Mouse (Mus musculus): ENCODE data around the gene Snx8. TPM values are rescaled to one million over a fixed set of nuclear protein-coding genes. Genes with fewer than 3 reads are reported as not detected.

The Snx8 gene
- polyA plus RNA-seq, 1 experiment: 77.5 TPM

GRCm38 (mm10) chr5:140331615-140332512 lies 57.2 kb downstream of the Snx8 start, which contains the start of gene Mrm2:
Mrm2 (minus strand) TSS chr5:140331898.
- under 1% methylated on average over 39 of the region's 39 CpGs for WGBS
- Histone ChIP-seq H3K27me3 (replicated peaks; ENCODE audit: control insufficient read depth, insufficient read depth, low read length) (no peaks in the 10 kb centered on the region), H3K36me3 (ENCODE audit: control insufficient read depth, insufficient read depth, low read length) (no peaks in the 10 kb centered on the region), H3K4me1 (ENCODE audit: control insufficient read depth, insufficient read depth, low read length) (peaks cover 11% of the 10 kb centered on the region; the same call in 1 of the 2 replicates), H3K4me3 (ENCODE audit: insufficient read depth, low read depth, low read length) (peak within 1 kb of the TSS; percentile 94), H3K27ac (ENCODE audit: insufficient read depth, low read depth, low read length) (peak within 1 kb of the TSS; percentile 59)
- peak; percentile 88 for DNase-seq
- TF ChIP-seq POLR2A (IDR thresholded peaks at IDR 0.05; ENCODE audit: low read depth, low read length) (peak; percentile 18), CTCF (conservative IDR thresholded peaks at IDR 0.05; ENCODE audit: insufficient read depth, insufficient read length, low read depth, low read length) (peak; percentile 86)

GRCm38 (mm10) chr5:140324058-140324457 lies 65.0 kb downstream of the Snx8 start:
- Histone ChIP-seq H3K4me3 (ENCODE audit: insufficient read depth, low read depth, low read length) (no peak overlapping the region), H3K36me3 (ENCODE audit: control insufficient read depth, insufficient read depth, low read length) (no peaks in the 10 kb centered on the region), H3K4me1 (ENCODE audit: control insufficient read depth, insufficient read depth, low read length) (no peaks in the 10 kb centered on the region; the same call in 1 of the 2 replicates), H3K27me3 (replicated peaks; ENCODE audit: control insufficient read depth, insufficient read depth, low read length) (no peaks in the 10 kb centered on the region), H3K27ac (ENCODE audit: insufficient read depth, low read depth, low read length) (no peak overlapping the region)
- DNase-seq: no peak
- 90% methylated on average over 5 of the region's 5 CpGs for WGBS
- TF ChIP-seq CTCF (conservative IDR thresholded peaks at IDR 0.05; ENCODE audit: insufficient read depth, insufficient read length, low read depth, low read length): no peak

- DNase-seq: no peak
- Histone ChIP-seq H3K4me3 (ENCODE audit: insufficient read depth, low read depth, low read length) (peak overlapping the region; percentile 93), H3K4me1 (ENCODE audit: control insufficient read depth, insufficient read depth, low read length) (no peaks in the 10 kb centered on the region; the same call in 1 of the 2 replicates), H3K27ac (ENCODE audit: insufficient read depth, low read depth, low read length) (peak overlapping the region; percentile 74), H3K27me3 (replicated peaks; ENCODE audit: control insufficient read depth, insufficient read depth, low read length) (no peaks in the 10 kb centered on the region), H3K36me3 (ENCODE audit: control insufficient read depth, insufficient read depth, low read length) (no peaks in the 10 kb centered on the region)
- WGBS: under 1% methylated on average over 17 of the region's 17 CpGs
- TF ChIP-seq POLR2A (IDR thresholded peaks at IDR 0.05; ENCODE audit: low read depth, low read length): no peak
- TF ChIP-seq CTCF (conservative IDR thresholded peaks at IDR 0.05; ENCODE audit: insufficient read depth, insufficient read length, low read depth, low read length): peak; percentile 33; the same call in 1 of the 2 replicates
These were observed 67.1 kb downstream of the Snx8 start for GRCm38 (mm10) chr5:140321756-140322575.

- Histone ChIP-seq H3K27ac (ENCODE audit: insufficient read depth, low read depth, low read length) (peak within 1 kb of the TSS; percentile 74), H3K27me3 (replicated peaks; ENCODE audit: control insufficient read depth, insufficient read depth, low read length) (no peaks in the 10 kb centered on the region), H3K4me3 (ENCODE audit: insufficient read depth, low read depth, low read length) (peak within 1 kb of the TSS; percentile 93), H3K36me3 (ENCODE audit: control insufficient read depth, insufficient read depth, low read length) (no peaks in the 10 kb centered on the region), H3K4me1 (ENCODE audit: control insufficient read depth, insufficient read depth, low read length) (no peaks in the 10 kb centered on the region; the same call in 1 of the 2 replicates)
- under 1% methylated on average over 60 of the region's 60 CpGs for WGBS
- TF ChIP-seq CTCF (conservative IDR thresholded peaks at IDR 0.05; ENCODE audit: insufficient read depth, insufficient read length, low read depth, low read length) (0 out of 2 replicates have a peak, but pooled peaks have one; percentile 5), POLR2A (IDR thresholded peaks at IDR 0.05; ENCODE audit: low read depth, low read length) (peak; percentile 59)
- peak; percentile 98 for DNase-seq
These were observed 67.9 kb downstream of the Snx8 start, which contains the start of the genes Mad1l1 and Nudt1 for GRCm38 (mm10) chr5:140321042-140321755. Mad1l1 (minus strand) TSS chr5:140321552. Nudt1 (plus strand) TSS chr5:140321656.

- WGBS: 65% methylated on average over 3 of the region's 3 CpGs
- TF ChIP-seq CTCF (conservative IDR thresholded peaks at IDR 0.05; ENCODE audit: insufficient read depth, insufficient read length, low read depth, low read length) (no peak), POLR2A (IDR thresholded peaks at IDR 0.05; ENCODE audit: low read depth, low read length) (no peak)
- Histone ChIP-seq H3K27ac (ENCODE audit: insufficient read depth, low read depth, low read length) (no peak overlapping the region), H3K27me3 (replicated peaks; ENCODE audit: control insufficient read depth, insufficient read depth, low read length) (no peaks in the 10 kb centered on the region), H3K36me3 (ENCODE audit: control insufficient read depth, insufficient read depth, low read length) (no peaks in the 10 kb centered on the region), H3K4me3 (ENCODE audit: insufficient read depth, low read depth, low read length) (no peak overlapping the region), H3K4me1 (ENCODE audit: control insufficient read depth, insufficient read depth, low read length) (no peaks in the 10 kb centered on the region; the same call in 1 of the 2 replicates)
- DNase-seq: peak; percentile 12
These were observed 72.3 kb downstream of the Snx8 start for GRCm38 (mm10) chr5:140316716-140317115.

- 92% methylated on average over 14 of the region's 14 CpGs for WGBS
- Histone ChIP-seq H3K4me1 (ENCODE audit: control insufficient read depth, insufficient read depth, low read length) (no peaks in the 10 kb centered on the region), H3K27me3 (replicated peaks; ENCODE audit: control insufficient read depth, insufficient read depth, low read length) (no peaks in the 10 kb centered on the region), H3K36me3 (ENCODE audit: control insufficient read depth, insufficient read depth, low read length) (no peaks in the 10 kb centered on the region), H3K4me3 (ENCODE audit: insufficient read depth, low read depth, low read length) (no peak overlapping the region), H3K27ac (ENCODE audit: insufficient read depth, low read depth, low read length) (no peak overlapping the region)
- DNase-seq: no peak
- no peak for TF ChIP-seq CTCF (conservative IDR thresholded peaks at IDR 0.05; ENCODE audit: insufficient read depth, insufficient read length, low read depth, low read length)
- no peak for TF ChIP-seq POLR2A (IDR thresholded peaks at IDR 0.05; ENCODE audit: low read depth, low read length)
These were observed 81.5 kb downstream of the Snx8 start for GRCm38 (mm10) chr5:140307602-140308001.
